Mouse (Mus musculus): ENCODE results near the gene Gm28051. TPM values are rescaled to one million over a fixed set of nuclear protein-coding genes. Genes with fewer than 3 reads are reported as not detected.

Gm28051 gene
- not detected in 2 replicates for polyA plus RNA-seq (2015; fragmentation: Nextera tagmentation; extraction: Ambion mirVana)

DNA sequence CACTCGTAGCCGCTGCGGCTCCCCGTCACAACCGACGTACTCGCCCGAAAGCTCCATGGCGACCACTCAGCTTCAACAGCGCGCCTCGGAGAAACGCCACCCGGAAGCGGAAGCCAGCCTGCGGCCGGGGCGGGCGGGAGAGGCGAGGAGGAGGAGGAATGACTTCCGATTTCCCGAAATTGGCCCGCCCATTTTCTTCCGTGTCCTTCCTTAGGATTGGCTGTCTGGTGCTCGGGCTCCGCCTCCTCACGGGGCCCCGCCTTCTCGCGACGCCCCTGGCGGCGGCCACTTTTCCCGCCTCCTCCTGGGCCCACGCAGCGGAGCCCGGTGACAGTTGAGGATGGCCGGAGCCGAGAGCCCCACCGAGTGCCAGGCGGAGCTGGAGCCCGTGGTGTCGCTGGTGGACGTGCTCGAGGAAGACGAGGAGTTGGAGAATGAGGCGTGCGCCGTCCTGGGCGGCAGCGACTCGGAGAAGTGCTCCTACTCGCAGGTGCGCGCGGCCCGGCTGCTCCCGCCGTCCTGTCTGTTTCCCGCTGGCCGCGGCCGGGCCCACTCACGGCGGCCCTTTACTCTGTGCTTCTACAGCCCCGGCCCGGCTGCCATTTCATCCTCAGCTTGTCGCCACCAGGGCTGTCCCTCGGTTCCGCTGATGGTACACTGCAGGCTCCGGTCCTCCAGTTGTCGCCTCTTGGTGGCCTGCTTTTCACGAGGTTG, at the start of gene Gm28051, which contains the start of the genes Gon7 and Ubr7:
Gm28051 (minus strand) TSS at position 77 of the 714 bp plus-strand sequence.
Gon7 (minus strand) TSS at position 115 of the 714 bp plus-strand sequence.
Ubr7 (plus strand) TSS at position 279 of the 714 bp plus-strand sequence.
- peak; percentile 98 for ATAC-seq
- H3K4me1 ChIP-seq (ENCODE audit: control insufficient read depth, insufficient read depth, low read length): peaks cover 20% of the 10 kb centered on the region
- H3K36me3 ChIP-seq (ENCODE audit: control insufficient read depth, insufficient read depth, low read length): no peaks in the 10 kb centered on the region
- peak within 1 kb of the TSS; percentile 91 for H3K4me2 ChIP-seq (ENCODE audit: low read length)
- WGBS: under 1% methylated on average over 73 of the region's 73 CpGs
- peak within 1 kb of the TSS; percentile 87 for H3K9ac ChIP-seq (ENCODE audit: low read depth, low read length)
- no peaks in the 10 kb centered on the region for H3K9me3 ChIP-seq (replicated peaks; ENCODE audit: control insufficient read depth, low read length, poor library complexity, severe bottlenecking)
- H3K27me3 ChIP-seq (ENCODE audit: control insufficient read depth, insufficient read depth, low read depth, low read length): no peaks in the 10 kb centered on the region
- H3K4me3 ChIP-seq (ENCODE audit: low read depth, low read length): peak within 1 kb of the TSS; percentile 88
- peak within 1 kb of the TSS; percentile 92 for H3K27ac ChIP-seq (ENCODE audit: low read length)

DNA sequence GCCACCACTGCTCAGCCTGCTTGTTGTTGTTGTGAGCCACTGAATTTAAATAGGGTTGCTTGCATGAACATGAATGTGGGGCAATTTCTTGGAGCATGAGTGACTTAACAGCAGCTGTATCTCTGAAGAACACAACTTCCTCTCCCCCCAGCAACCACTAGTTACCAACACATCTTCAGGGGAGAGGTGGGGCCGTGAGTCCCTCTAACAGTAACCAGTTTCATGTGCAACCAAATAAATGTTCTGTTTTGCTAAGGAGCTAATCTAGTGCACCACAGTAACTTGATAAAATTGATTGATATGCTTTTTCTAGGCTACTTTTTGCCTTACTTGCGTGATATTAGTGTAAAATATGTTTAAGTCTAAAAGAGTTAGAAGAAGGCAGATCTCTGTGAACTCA, 42.0 kb upstream of the Gm28051 start:
- no peaks in the 10 kb centered on the region for H3K4me1 ChIP-seq (ENCODE audit: control insufficient read depth, insufficient read depth, low read length)
- ATAC-seq: no peak
- H3K9ac ChIP-seq (ENCODE audit: low read depth, low read length): no peak overlapping the region
- no peaks in the 10 kb centered on the region for H3K9me3 ChIP-seq (replicated peaks; ENCODE audit: control insufficient read depth, low read length, poor library complexity, severe bottlenecking)
- no peaks in the 10 kb centered on the region for H3K27me3 ChIP-seq (ENCODE audit: control insufficient read depth, insufficient read depth, low read depth, low read length)
- H3K27ac ChIP-seq (ENCODE audit: low read length): no peak overlapping the region
- no peak overlapping the region for H3K4me2 ChIP-seq (ENCODE audit: low read length)
- WGBS: 97% methylated on average over 2 of the region's 2 CpGs
- H3K4me3 ChIP-seq (ENCODE audit: low read depth, low read length): no peak overlapping the region
- H3K36me3 ChIP-seq (ENCODE audit: control insufficient read depth, insufficient read depth, low read length): peaks cover 6% of the 10 kb centered on the region; the same call in 1 of the 2 replicates

DNA sequence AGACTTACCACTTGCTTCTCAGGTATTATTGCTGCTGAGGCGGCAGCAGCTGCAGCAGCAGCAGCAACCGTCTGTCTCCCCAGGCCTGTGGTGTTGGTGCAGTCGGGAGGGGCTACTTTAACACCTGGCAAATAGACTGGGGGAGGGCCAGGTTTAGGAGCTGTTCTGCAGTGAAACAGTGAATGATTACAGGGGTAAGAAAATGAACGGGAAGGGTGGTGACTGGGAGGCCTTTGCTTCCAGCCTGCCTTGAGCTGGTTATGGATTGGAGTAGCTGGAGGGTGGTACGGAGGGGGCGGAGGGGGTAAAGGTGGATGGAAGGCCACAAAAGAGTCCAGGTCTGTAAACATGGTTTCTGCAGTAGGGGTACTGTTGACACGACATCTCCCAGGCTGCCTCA, 30.4 kb upstream of the Gm28051 start:
- H3K36me3 ChIP-seq (ENCODE audit: control insufficient read depth, insufficient read depth, low read length): peaks cover 29% of the 10 kb centered on the region
- no peak overlapping the region for H3K4me2 ChIP-seq (ENCODE audit: low read length)
- H3K9ac ChIP-seq (ENCODE audit: low read depth, low read length): no peak overlapping the region
- no peak for ATAC-seq
- H3K27me3 ChIP-seq (ENCODE audit: control insufficient read depth, insufficient read depth, low read depth, low read length): no peaks in the 10 kb centered on the region
- 91% methylated on average over 7 of the region's 7 CpGs for WGBS
- no peak overlapping the region for H3K27ac ChIP-seq (ENCODE audit: low read length)
- no peak overlapping the region for H3K4me3 ChIP-seq (ENCODE audit: low read depth, low read length)
- no peaks in the 10 kb centered on the region for H3K4me1 ChIP-seq (ENCODE audit: control insufficient read depth, insufficient read depth, low read length)
- H3K9me3 ChIP-seq (replicated peaks; ENCODE audit: control insufficient read depth, low read length, poor library complexity, severe bottlenecking): no peaks in the 10 kb centered on the region

DNA sequence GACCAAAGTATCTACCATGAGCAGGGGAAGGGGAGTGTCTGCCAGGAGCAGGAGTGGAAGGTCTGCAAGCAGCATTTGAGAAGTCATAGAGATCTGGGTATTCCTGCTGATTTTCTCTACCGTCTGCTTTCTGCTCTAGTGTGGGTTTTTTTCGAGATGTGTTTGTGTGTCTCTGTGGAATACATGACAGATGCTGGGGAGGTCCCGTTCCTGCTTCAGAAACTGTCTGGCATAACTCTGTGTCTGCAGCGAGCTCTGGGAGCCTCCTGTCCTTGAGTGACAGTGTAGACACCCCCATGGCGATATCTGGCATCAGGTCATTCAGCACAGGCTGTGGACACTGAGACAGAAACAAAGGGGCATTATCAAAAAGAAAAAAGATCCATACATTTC, 28.0 kb upstream of the Gm28051 start:
- H3K27ac ChIP-seq (ENCODE audit: low read length): no peak overlapping the region
- WGBS: 85% methylated on average over 5 of the region's 5 CpGs
- H3K9ac ChIP-seq (ENCODE audit: low read depth, low read length): no peak overlapping the region
- no peaks in the 10 kb centered on the region for H3K27me3 ChIP-seq (ENCODE audit: control insufficient read depth, insufficient read depth, low read depth, low read length)
- no peaks in the 10 kb centered on the region for H3K9me3 ChIP-seq (replicated peaks; ENCODE audit: control insufficient read depth, low read length, poor library complexity, severe bottlenecking)
- no peaks in the 10 kb centered on the region for H3K4me1 ChIP-seq (ENCODE audit: control insufficient read depth, insufficient read depth, low read length)
- H3K4me3 ChIP-seq (ENCODE audit: low read depth, low read length): no peak overlapping the region
- ATAC-seq: no peak
- no peak overlapping the region for H3K4me2 ChIP-seq (ENCODE audit: low read length)
- H3K36me3 ChIP-seq (ENCODE audit: control insufficient read depth, insufficient read depth, low read length): peaks cover 27% of the 10 kb centered on the region

DNA sequence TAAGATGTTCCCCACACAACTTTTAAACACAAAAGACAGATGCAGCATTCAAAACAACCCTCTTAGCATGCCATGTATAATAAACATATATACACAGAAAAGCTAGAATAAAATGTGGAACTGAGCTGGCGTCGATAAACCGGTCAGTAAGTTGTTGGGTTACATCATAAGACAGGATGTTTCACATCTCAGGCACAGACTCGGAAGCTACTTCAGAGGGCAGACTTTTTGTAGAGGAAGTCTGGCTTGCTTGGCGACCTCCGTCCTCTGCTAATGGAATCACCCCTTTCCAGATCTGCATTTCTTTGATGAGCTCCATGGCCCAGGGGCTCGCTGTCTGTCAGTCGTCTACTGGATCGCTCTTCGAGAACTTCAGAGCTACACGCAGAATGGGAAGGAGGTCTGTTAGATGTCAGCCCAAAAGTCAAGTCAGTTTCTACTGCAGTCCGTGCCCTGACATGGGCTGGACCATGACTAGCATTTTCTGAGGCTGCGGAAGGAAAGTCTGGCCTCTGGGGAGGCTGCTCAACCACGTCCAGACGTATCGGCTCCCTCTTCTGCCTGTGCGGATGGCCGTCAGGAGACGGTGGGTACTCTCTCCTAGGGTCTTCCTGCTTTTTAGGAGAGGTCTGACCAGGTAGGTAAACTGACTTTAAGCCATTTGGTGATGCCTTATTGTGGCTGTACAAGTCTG, 27.5 kb upstream of the Gm28051 start:
- Histone ChIP-seq H3K36me3 (ENCODE audit: control insufficient read depth, insufficient read depth, low read length) (peaks cover 21% of the 10 kb centered on the region), H3K4me1 (ENCODE audit: control insufficient read depth, insufficient read depth, low read length) (no peaks in the 10 kb centered on the region), H3K9ac (ENCODE audit: low read depth, low read length) (no peak overlapping the region), H3K4me3 (ENCODE audit: low read depth, low read length) (no peak overlapping the region), H3K27me3 (ENCODE audit: control insufficient read depth, insufficient read depth, low read depth, low read length) (no peaks in the 10 kb centered on the region), H3K27ac (ENCODE audit: low read length) (no peak overlapping the region), H3K9me3 (replicated peaks; ENCODE audit: control insufficient read depth, low read length, poor library complexity, severe bottlenecking) (no peaks in the 10 kb centered on the region), H3K4me2 (ENCODE audit: low read length) (no peak overlapping the region)
- WGBS: 90% methylated on average over 19 of the region's 19 CpGs
- no peak for ATAC-seq

DNA sequence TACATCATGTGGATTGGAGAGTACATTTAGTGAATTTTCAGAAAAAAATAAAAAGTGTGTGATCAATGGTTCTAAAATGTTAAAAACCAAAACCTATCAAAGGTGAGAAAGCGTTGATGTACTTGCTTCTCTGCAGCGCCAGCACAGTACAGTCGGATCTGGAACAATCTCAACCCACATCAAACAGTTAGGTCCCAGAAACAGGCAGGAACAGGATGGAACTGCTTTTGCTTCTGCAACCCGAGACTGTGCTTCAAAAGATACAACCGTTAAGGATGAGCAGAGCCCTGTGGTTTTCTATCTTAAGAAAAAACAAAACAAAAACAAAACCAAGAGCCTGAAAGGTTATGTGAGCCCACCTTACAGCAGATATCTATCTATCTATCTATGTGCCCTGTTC, 25.3 kb upstream of the Gm28051 start:
- 94% methylated on average over 5 of the region's 5 CpGs for WGBS
- H3K36me3 ChIP-seq (ENCODE audit: control insufficient read depth, insufficient read depth, low read length): peaks cover 14% of the 10 kb centered on the region
- no peak for ATAC-seq

DNA sequence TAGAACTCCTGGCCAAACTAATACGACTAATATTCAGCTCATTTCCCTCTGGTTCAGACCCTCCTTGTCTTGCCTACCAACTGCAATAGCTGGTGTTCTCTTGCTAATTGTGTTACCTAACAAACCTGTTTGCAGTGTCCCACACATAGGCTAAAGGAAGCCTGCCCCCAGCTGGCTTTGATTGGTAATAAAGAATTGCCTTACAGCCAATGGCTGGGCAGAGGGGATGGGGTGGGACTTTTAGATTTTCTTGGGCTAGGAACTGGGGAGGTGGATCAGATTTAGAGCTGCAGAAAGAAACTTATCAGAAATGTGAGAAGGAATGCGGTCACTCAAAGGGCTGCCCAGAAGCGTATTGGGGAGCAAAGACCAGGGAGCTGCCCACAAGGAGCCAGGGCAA, 21.9 kb upstream of the Gm28051 start:
- Histone ChIP-seq H3K27me3 (ENCODE audit: control insufficient read depth, insufficient read depth, low read depth, low read length) (no peaks in the 10 kb centered on the region), H3K27ac (ENCODE audit: low read length) (no peak overlapping the region), H3K9ac (ENCODE audit: low read depth, low read length) (no peak overlapping the region), H3K9me3 (replicated peaks; ENCODE audit: control insufficient read depth, low read length, poor library complexity, severe bottlenecking) (no peaks in the 10 kb centered on the region), H3K4me1 (ENCODE audit: control insufficient read depth, insufficient read depth, low read length) (no peaks in the 10 kb centered on the region), H3K36me3 (ENCODE audit: control insufficient read depth, insufficient read depth, low read length) (peaks cover 11% of the 10 kb centered on the region), H3K4me2 (ENCODE audit: low read length) (no peak overlapping the region), H3K4me3 (ENCODE audit: low read depth, low read length) (no peak overlapping the region)
- no peak for ATAC-seq
- 60% methylated on average over 3 of the region's 3 CpGs for WGBS

More for the DNA sequence above, 25.3 kb upstream of the Gm28051 start:
- H3K27me3 ChIP-seq (ENCODE audit: control insufficient read depth, insufficient read depth, low read depth, low read length): no peaks in the 10 kb centered on the region
- H3K9ac ChIP-seq (ENCODE audit: low read depth, low read length): no peak overlapping the region
- no peaks in the 10 kb centered on the region for H3K9me3 ChIP-seq (replicated peaks; ENCODE audit: control insufficient read depth, low read length, poor library complexity, severe bottlenecking)
- H3K4me2 ChIP-seq (ENCODE audit: low read length): no peak overlapping the region
- no peaks in the 10 kb centered on the region for H3K4me1 ChIP-seq (ENCODE audit: control insufficient read depth, insufficient read depth, low read length)
- no peak overlapping the region for H3K27ac ChIP-seq (ENCODE audit: low read length)
- H3K4me3 ChIP-seq (ENCODE audit: low read depth, low read length): no peak overlapping the region

DNA sequence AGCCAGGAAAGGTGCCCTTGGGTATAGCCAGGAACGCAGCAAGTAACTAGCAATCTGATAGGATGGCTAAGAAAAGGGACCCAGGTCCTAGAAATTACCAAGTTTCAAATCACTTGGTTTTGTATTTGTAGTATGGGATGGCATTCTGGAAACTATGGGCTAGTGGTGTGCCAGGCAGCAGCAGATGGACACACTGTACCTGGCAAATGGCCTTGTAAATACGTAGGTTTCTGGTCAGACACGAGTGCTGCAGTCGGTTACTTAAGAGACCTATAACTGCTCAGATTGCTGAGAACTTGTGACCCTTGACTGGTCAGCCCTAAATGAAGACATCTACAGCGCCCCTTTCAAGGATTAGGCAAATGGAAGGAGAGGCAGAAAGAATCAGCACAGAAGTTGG, 20.6 kb upstream of the Gm28051 start:
- WGBS: 65% methylated on average over 5 of the region's 5 CpGs
- Histone ChIP-seq H3K27me3 (ENCODE audit: control insufficient read depth, insufficient read depth, low read depth, low read length) (no peaks in the 10 kb centered on the region), H3K36me3 (ENCODE audit: control insufficient read depth, insufficient read depth, low read length) (peaks cover 7% of the 10 kb centered on the region; the same call in 1 of the 2 replicates), H3K27ac (ENCODE audit: low read length) (no peak overlapping the region), H3K4me2 (ENCODE audit: low read length) (no peak overlapping the region), H3K9me3 (replicated peaks; ENCODE audit: control insufficient read depth, low read length, poor library complexity, severe bottlenecking) (no peaks in the 10 kb centered on the region), H3K4me3 (ENCODE audit: low read depth, low read length) (no peak overlapping the region), H3K9ac (ENCODE audit: low read depth, low read length) (no peak overlapping the region), H3K4me1 (ENCODE audit: control insufficient read depth, insufficient read depth, low read length) (no peaks in the 10 kb centered on the region)
- no peak for ATAC-seq

DNA sequence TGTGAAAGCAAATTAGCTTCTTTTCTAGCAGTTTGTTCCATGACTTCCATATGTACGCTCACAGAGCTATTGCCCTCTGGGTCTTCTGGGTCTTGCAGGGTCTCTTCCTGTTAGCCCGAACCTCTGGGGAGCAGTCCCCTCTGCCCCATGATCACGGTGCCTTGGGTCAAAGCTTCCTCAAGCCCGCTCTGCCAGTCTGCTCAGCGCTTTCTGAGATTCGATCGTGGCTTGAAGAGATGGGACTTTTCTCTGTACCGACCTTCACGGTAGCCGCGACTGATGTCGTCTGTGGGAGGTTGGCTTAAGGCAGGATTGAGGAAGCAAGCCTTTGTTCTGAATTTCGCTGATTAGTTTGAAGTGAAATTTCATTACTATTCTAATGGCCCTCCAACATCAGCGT, 18.5 kb upstream of the Gm28051 start:
- Histone ChIP-seq H3K27me3 (ENCODE audit: control insufficient read depth, insufficient read depth, low read depth, low read length) (no peaks in the 10 kb centered on the region), H3K4me1 (ENCODE audit: control insufficient read depth, insufficient read depth, low read length) (no peaks in the 10 kb centered on the region), H3K4me3 (ENCODE audit: low read depth, low read length) (no peak overlapping the region), H3K9me3 (replicated peaks; ENCODE audit: control insufficient read depth, low read length, poor library complexity, severe bottlenecking) (no peaks in the 10 kb centered on the region), H3K9ac (ENCODE audit: low read depth, low read length) (no peak overlapping the region), H3K36me3 (ENCODE audit: control insufficient read depth, insufficient read depth, low read length) (peaks cover 25% of the 10 kb centered on the region), H3K4me2 (ENCODE audit: low read length) (no peak overlapping the region), H3K27ac (ENCODE audit: low read length) (no peak overlapping the region)
- WGBS: 90% methylated on average over 14 of the region's 14 CpGs
- no peak for ATAC-seq

Data from midbrain, embryonic 16.5 days (tissue).